In genomic region chr7:79212231-79212630, GRCm38 (mm10) we compare ENCODE assay signal across 20 mouse cellular contexts.
DNase-seq lines count a peak whose midpoint lies in the region; ATAC-seq and TF ChIP-seq lines count a peak whose summit lies in the region.
"Had no signal": no experiment of that assay in that cellular context is flagged by ENCODE, and none has a peak within 500 bp of the region (broad histone marks: within the 10 kb centered on the region; RNA-seq: fewer than 3 reads in every experiment).

No protein-coding gene starts in this region.

- TF ChIP-seq CTCF in E14TG2a.4 (conservative IDR thresholded peaks at IDR 0.05; ENCODE audit: low read length), result no peak

- intact Hi-C loops in left cerebral cortex, postnatal 25 days (cut with DNase I), result no loop called here

- no peaks in the 10 kb centered on the region for H3K36me3 ChIP-seq in lung, embryonic 15.5 days
- H3K36me3 ChIP-seq in E14TG2a.4 (ENCODE audit: insufficient read depth, low read length), result peaks cover 16% of the 10 kb centered on the region
- H3K36me3 ChIP-seq in stomach, embryonic 15.5 days, result no peaks in the 10 kb centered on the region
- H3K36me3 ChIP-seq in heart, embryonic 12.5 days, result no peaks in the 10 kb centered on the region
- H3K36me3 ChIP-seq: embryonic facial prominence, embryonic 10.5 days; G1E; heart, embryonic 15.5 days had no signal

- peaks cover 26% of the 10 kb centered on the region for H3K4me1 ChIP-seq in lung, embryonic 15.5 days
- peaks cover 66% of the 10 kb centered on the region for H3K4me1 ChIP-seq in E14TG2a.4 (replicated peaks; ENCODE audit: low read depth, low read length)
- peaks cover 22% of the 10 kb centered on the region for H3K4me1 ChIP-seq in stomach, embryonic 15.5 days
- H3K4me1 ChIP-seq in heart, embryonic 12.5 days (replicated peaks), result peaks cover 22% of the 10 kb centered on the region

- WGBS in lung, embryonic 15.5 days, result 89% methylated on average over 3 of the region's 3 CpGs
- 84% methylated on average over 3 of the region's 3 CpGs for WGBS in stomach, embryonic 15.5 days
- 86% methylated on average over 3 of the region's 3 CpGs for WGBS in heart, embryonic 12.5 days

- no peak for ATAC-seq in lung, embryonic 15.5 days (ENCODE audit: borderline replicate concordance, extremely low read depth, low FRiP score, low TSS enrichment)
- ATAC-seq in stomach, embryonic 15.5 days (ENCODE audit: insufficient read depth, low FRiP score, low read depth), result no peak
- no peak for ATAC-seq in heart, embryonic 12.5 days (ENCODE audit: insufficient number of reproducible peaks, low FRiP score)
- ATAC-seq: forebrain, embryonic 13.5 days; forebrain, postnatal 0 days; intestine, postnatal 0 days had no signal

- no peaks in the 10 kb centered on the region for H3K27me3 ChIP-seq in lung, embryonic 15.5 days
- no peaks in the 10 kb centered on the region for H3K27me3 ChIP-seq in E14TG2a.4 (ENCODE audit: insufficient read depth, low read length)
- H3K27me3 ChIP-seq in stomach, embryonic 15.5 days (replicated peaks), result no peaks in the 10 kb centered on the region
- no peaks in the 10 kb centered on the region for H3K27me3 ChIP-seq in heart, embryonic 12.5 days (replicated peaks)
- H3K27me3 ChIP-seq: heart, embryonic 15.5 days had no signal

- no peak overlapping the region for H3K4me3 ChIP-seq in lung, embryonic 15.5 days
- peak overlapping the region; percentile 35 for H3K4me3 ChIP-seq in E14TG2a.4 (replicated peaks; ENCODE audit: low read length)
- H3K4me3 ChIP-seq in stomach, embryonic 15.5 days (replicated peaks), result no peak overlapping the region
- H3K4me3 ChIP-seq in heart, embryonic 12.5 days, result no peak overlapping the region
- H3K4me3 ChIP-seq: embryonic facial prominence, embryonic 10.5 days; forebrain, embryonic 13.5 days; heart, embryonic 15.5 days had no signal

- no peak overlapping the region for H3K9ac ChIP-seq in lung, embryonic 15.5 days
- H3K9ac ChIP-seq in stomach, embryonic 15.5 days, result no peak overlapping the region
- H3K9ac ChIP-seq in heart, embryonic 12.5 days, result no peak overlapping the region
- H3K9ac ChIP-seq: forebrain, embryonic 13.5 days; forebrain, postnatal 0 days; heart, embryonic 15.5 days; hindbrain, embryonic 14.5 days had no signal

- no peak overlapping the region for H3K4me2 ChIP-seq in lung, embryonic 15.5 days
- no peak overlapping the region for H3K4me2 ChIP-seq in stomach, embryonic 15.5 days
- no peak overlapping the region for H3K4me2 ChIP-seq in heart, embryonic 12.5 days
- H3K4me2 ChIP-seq: forebrain, embryonic 13.5 days; hindbrain, embryonic 14.5 days had no signal

- peak overlapping the region; percentile 73 for H3K27ac ChIP-seq in lung, embryonic 15.5 days
- peak overlapping the region; percentile 64; the same call in 1 of the 2 replicates for H3K27ac ChIP-seq in stomach, embryonic 15.5 days
- H3K27ac ChIP-seq in heart, embryonic 12.5 days (ENCODE audit: poor library complexity, severe bottlenecking), result no peak overlapping the region
- H3K27ac ChIP-seq: embryonic facial prominence, embryonic 10.5 days; forebrain, embryonic 13.5 days; heart, embryonic 15.5 days; hindbrain, embryonic 14.5 days had no signal

- DNase-seq in lung, adult 18-20 months, result no peak
- peak; percentile 66 for DNase-seq in ES-CJ7 (ENCODE audit: low read depth, low spot score)
- no peak for DNase-seq in left cerebral cortex, postnatal 25 days (ENCODE audit: low spot score in 2 of 2)
- DNase-seq: adrenal gland, adult 2 months; adrenal gland, postnatal 25 days; cerebellum, adult 2 months; cerebellum, postnatal 10 days; forebrain, postnatal 0 days; gastrocnemius, postnatal 25 days; heart, postnatal 14 days had no signal

- H3K9me3 ChIP-seq in lung, embryonic 15.5 days, result no peaks in the 10 kb centered on the region
- H3K9me3 ChIP-seq in E14TG2a.4 (ENCODE audit: low read length), result peaks cover 41% of the 10 kb centered on the region
- no peaks in the 10 kb centered on the region for H3K9me3 ChIP-seq in stomach, embryonic 15.5 days
- H3K9me3 ChIP-seq in heart, embryonic 12.5 days (replicated peaks), result peaks cover 8% of the 10 kb centered on the region
- H3K9me3 ChIP-seq: forebrain, embryonic 13.5 days; heart, embryonic 15.5 days had no signal
